Mouse (Mus musculus) limb, embryonic 14.5 days (tissue): ENCODE data around the gene Slc24a4. TPM values are rescaled to one million over a fixed set of nuclear protein-coding genes. Genes with fewer than 3 reads are reported as not detected.

Experiments used
- ATAC-seq: fragments of 200-750 bp; cut with Nextera tagmentation; 2 replicates; pipeline ENCODE4 v1.8.0; 2017; ENCODE audit warnings: low read depth, moderate number of reproducible peaks, moderate TSS enrichment; ENCODE audit not compliant: low FRiP score
- DNase-seq: peaks from one replicate; pipeline ENCODE4 v3.0.0-alpha.2; 2015; ENCODE audit warnings: low spot score
- H3K27ac ChIP-seq: fragments of 300-500 bp; sonication (generic); replicated peaks from 2 replicates; pipeline ENCODE4 v1.5.1; 2014; ENCODE audit warnings: low read depth, mild to moderate bottlenecking, low read length, moderate library complexity, mixed read lengths
- H3K27me3 ChIP-seq: fragments of 300-500 bp; sonication (generic); 2 replicates; pipeline ENCODE4 v1.6.1; 2014; ENCODE audit warnings: low read length, mixed read lengths; ENCODE audit not compliant: control insufficient read depth, insufficient read depth
- H3K36me3 ChIP-seq: fragments of 300-500 bp; sonication (generic); 2 replicates; pipeline ENCODE4 v1.6.1; 2014; ENCODE audit warnings: mild to moderate bottlenecking, low read length, moderate library complexity, mixed read lengths; ENCODE audit not compliant: control insufficient read depth, insufficient read depth
- H3K4me1 ChIP-seq: fragments of 300-500 bp; sonication (generic); 2 replicates; pipeline ENCODE4 v1.6.1; 2014; ENCODE audit warnings: antibody characterized with exemption, low read length, mixed read lengths; ENCODE audit not compliant: control insufficient read depth, insufficient read depth
- H3K4me2 ChIP-seq: fragments of 300-500 bp; sonication (generic); replicated peaks from 2 replicates; pipeline ENCODE4 v1.6.1; 2014; ENCODE audit warnings: low read depth, mild to moderate bottlenecking, low read length, moderate library complexity; ENCODE audit not compliant: severe bottlenecking
- H3K4me3 ChIP-seq: fragments of 300-500 bp; sonication (generic); replicated peaks from 2 replicates; pipeline ENCODE4 v1.5.1; 2014; ENCODE audit warnings: low read length
- H3K9ac ChIP-seq: fragments of 300-500 bp; sonication (generic); 2 replicates; pipeline ENCODE4 v1.6.1; 2014; ENCODE audit warnings: mild to moderate bottlenecking, low read depth, low read length, moderate library complexity; ENCODE audit not compliant: severe bottlenecking
- H3K9me3 ChIP-seq: fragments of 300-500 bp; sonication (generic); 2 replicates; pipeline ENCODE4 v1.6.1; 2016; ENCODE audit warnings: low read length; ENCODE audit not compliant: control insufficient read depth
- POLR2A ChIP-seq: fragments of 200-500 bp; IDR thresholded peaks from 2 replicates; pipeline ENCODE4 v1.8.0; 2012; ENCODE audit warnings: inconsistent platforms, mild to moderate bottlenecking, moderate library complexity, borderline replicate concordance; ENCODE audit not compliant: insufficient read depth, insufficient read length; ENCODE audit errors: extremely low read depth
- WGBS: fragments of 180-500 bp; shearing (Covaris S2); extraction: QIAGEN DNeasy Blood & Tissue Kit; methylation state at CpG from one replicate; pipeline ENCODE4 v1.1.7; 2014; 5-methylcytosine and 5-hydroxymethylcytosine counted together
- polyA plus RNA-seq, 2 experiments: library from polyadenylated mRNA; depleted of rRNA in 1 of 2; stranded (reverse) in 1 of 2; unstranded in 1 of 2; fragments of >200 nt; fragmentation: Nextera tagmentation in 1 of 2; extraction: Ambion mirVana in 1 of 2; gene quantifications; 2 replicates each; pipeline versions ENCODE4 v1.2.1 to v1.2.3; 2012 to 2014

The Slc24a4 gene
- polyA plus RNA-seq, 2 experiments = 0.77 to 1.7 TPM

GRCm38 (mm10) chr12:102284618-102285159 lies 156.2 kb downstream of the Slc24a4 start:
- TF ChIP-seq POLR2A = no peak
- peak overlapping the region; percentile 62 for H3K4me3 ChIP-seq
- no peak overlapping the region for H3K9ac ChIP-seq
- 32% methylated on average over 3 of the region's 3 CpGs for WGBS
- DNase-seq = no peak
- H3K4me1 ChIP-seq = peaks cover 20% of the 10 kb centered on the region
- peak overlapping the region; percentile 95 for H3K4me2 ChIP-seq
- no peak overlapping the region for H3K27ac ChIP-seq
- no peak for ATAC-seq
- H3K36me3 ChIP-seq = no peaks in the 10 kb centered on the region
- no peaks in the 10 kb centered on the region for H3K27me3 ChIP-seq
- no peaks in the 10 kb centered on the region for H3K9me3 ChIP-seq

GRCm38 (mm10) chr12:102285318-102285717 lies 156.8 kb downstream of the Slc24a4 start:
- no peak for TF ChIP-seq POLR2A
- Histone ChIP-seq H3K9me3 (no peaks in the 10 kb centered on the region), H3K27me3 (no peaks in the 10 kb centered on the region), H3K9ac (no peak overlapping the region), H3K4me3 (no peak overlapping the region), H3K4me1 (peaks cover 20% of the 10 kb centered on the region), H3K4me2 (no peak overlapping the region), H3K27ac (no peak overlapping the region), H3K36me3 (no peaks in the 10 kb centered on the region)
- no peak for ATAC-seq
- 59% methylated on average over 6 of the region's 6 CpGs for WGBS
- no peak for DNase-seq

GRCm38 (mm10) chr12:102285779-102286178 lies 157.2 kb downstream of the Slc24a4 start:
- H3K4me3 ChIP-seq = no peak overlapping the region
- DNase-seq = no peak
- no peaks in the 10 kb centered on the region for H3K9me3 ChIP-seq
- ATAC-seq = no peak
- no peaks in the 10 kb centered on the region for H3K36me3 ChIP-seq
- no peak overlapping the region for H3K27ac ChIP-seq
- H3K27me3 ChIP-seq = no peaks in the 10 kb centered on the region
- peaks cover 20% of the 10 kb centered on the region for H3K4me1 ChIP-seq
- TF ChIP-seq POLR2A = no peak
- no peak overlapping the region for H3K9ac ChIP-seq
- 80% methylated on average over 5 of the region's 5 CpGs for WGBS
- no peak overlapping the region for H3K4me2 ChIP-seq

- Histone ChIP-seq H3K36me3 (no peaks in the 10 kb centered on the region), H3K4me3 (no peak overlapping the region), H3K27ac (no peak overlapping the region), H3K4me2 (no peak overlapping the region), H3K9me3 (no peaks in the 10 kb centered on the region), H3K9ac (no peak overlapping the region), H3K27me3 (no peaks in the 10 kb centered on the region), H3K4me1 (peaks cover 24% of the 10 kb centered on the region)
- no peak for TF ChIP-seq POLR2A
- 60% methylated on average over 10 of the region's 10 CpGs for WGBS
- DNase-seq (no peak), ATAC-seq (no peak)
These were observed 158.3 kb downstream of the Slc24a4 start for GRCm38 (mm10) chr12:102286681-102287414.

- no peak for ATAC-seq
- no peaks in the 10 kb centered on the region for H3K36me3 ChIP-seq
- no peak overlapping the region for H3K4me2 ChIP-seq
- peaks cover 24% of the 10 kb centered on the region for H3K4me1 ChIP-seq
- H3K4me3 ChIP-seq = no peak overlapping the region
- no peak overlapping the region for H3K27ac ChIP-seq
- TF ChIP-seq POLR2A = no peak
- no peak for DNase-seq
- WGBS = 79% methylated on average over 6 of the region's 6 CpGs
- H3K9me3 ChIP-seq = no peaks in the 10 kb centered on the region
- H3K9ac ChIP-seq = no peak overlapping the region
- no peaks in the 10 kb centered on the region for H3K27me3 ChIP-seq
These were observed 159.5 kb downstream of the Slc24a4 start for GRCm38 (mm10) chr12:102287904-102288602.
